Mouse (Mus musculus): ENCODE measurements around the gene Commd7.

DNA sequence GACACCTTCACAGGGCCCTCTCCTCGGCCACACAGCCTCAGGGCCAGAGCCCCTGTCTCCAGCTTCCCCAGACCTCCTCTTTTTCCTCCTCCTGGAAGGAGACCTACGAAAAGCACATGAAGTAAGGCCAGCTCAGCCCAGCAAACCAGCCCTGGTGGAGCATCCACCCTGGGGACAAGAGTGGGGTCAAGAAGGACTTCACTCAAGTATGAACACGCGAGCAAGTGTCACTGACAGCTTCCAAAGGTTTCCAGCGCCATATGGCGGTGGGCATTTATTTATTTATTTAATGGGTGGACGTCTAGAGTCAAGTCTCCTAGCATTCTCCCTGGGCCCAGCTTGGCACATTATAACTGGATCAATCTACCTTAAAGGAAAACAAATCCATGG lies 21.3 kb downstream of the Commd7 start:
- no peak for TF ChIP-seq EP300 (IDR thresholded peaks at IDR 0.05; ENCODE audit: low read depth)
- no peak for TF ChIP-seq CTCF (IDR thresholded peaks at IDR 0.05; ENCODE audit: low read depth)

Measured in heart, postnatal 0 days (tissue).